Mouse (Mus musculus) yolk sac, embryonic 10.5 days (tissue): ENCODE measurements around the gene Arl4c.
A peak's percentile ranks its signal among the peaks of the same experiment; 100 is the strongest.

Experiments used
- DNase-seq: peaks from one replicate; pipeline ENCODE4 v3.0.0-alpha.2; 2017; ENCODE audit warnings: low spot score

Arl4c gene

DNA sequence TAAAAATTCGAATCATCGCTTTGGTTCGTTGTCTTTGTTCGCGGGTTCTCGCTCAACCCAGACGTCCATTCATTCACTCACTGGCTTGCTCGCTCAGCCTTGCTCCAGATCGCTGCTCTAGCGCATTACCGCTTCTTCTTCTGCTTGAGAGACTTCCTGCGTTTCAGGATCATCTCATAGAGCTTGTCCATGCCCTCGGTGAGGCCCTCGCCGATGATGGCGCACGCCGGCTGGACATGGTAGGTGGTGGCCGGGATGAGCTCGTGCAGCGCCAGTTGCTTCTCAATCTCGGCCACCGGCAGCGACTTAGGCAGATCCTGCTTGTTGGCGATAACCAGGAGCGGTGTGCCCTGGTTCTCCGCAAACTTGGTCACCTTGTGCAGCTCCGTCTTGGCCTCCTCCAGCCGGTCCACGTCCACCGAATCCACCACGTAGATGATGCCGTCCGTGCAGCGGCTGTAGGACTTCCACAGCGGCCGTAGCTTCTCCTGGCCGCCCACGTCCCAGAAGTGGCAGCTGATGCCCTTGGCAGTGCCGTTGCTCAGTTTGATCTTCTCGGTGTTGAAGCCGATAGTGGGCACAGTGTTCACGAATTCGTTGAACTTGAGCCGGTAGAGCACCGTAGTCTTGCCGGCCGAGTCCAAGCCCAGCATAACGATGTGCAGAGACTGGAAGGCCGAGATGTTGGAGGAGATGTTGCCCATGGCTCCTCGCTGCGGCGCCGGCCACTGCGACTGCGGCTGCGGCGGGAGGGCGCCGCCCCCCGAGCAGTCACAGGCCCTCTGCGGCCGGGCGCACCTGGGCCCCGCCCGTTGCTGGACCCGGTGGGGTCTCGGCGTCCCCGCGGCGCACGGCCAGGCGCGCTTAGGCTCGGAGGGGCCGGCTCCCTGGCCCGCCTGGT is 810 bp downstream of the Arl4c start:
- peak; percentile 37 for DNase-seq

DNA sequence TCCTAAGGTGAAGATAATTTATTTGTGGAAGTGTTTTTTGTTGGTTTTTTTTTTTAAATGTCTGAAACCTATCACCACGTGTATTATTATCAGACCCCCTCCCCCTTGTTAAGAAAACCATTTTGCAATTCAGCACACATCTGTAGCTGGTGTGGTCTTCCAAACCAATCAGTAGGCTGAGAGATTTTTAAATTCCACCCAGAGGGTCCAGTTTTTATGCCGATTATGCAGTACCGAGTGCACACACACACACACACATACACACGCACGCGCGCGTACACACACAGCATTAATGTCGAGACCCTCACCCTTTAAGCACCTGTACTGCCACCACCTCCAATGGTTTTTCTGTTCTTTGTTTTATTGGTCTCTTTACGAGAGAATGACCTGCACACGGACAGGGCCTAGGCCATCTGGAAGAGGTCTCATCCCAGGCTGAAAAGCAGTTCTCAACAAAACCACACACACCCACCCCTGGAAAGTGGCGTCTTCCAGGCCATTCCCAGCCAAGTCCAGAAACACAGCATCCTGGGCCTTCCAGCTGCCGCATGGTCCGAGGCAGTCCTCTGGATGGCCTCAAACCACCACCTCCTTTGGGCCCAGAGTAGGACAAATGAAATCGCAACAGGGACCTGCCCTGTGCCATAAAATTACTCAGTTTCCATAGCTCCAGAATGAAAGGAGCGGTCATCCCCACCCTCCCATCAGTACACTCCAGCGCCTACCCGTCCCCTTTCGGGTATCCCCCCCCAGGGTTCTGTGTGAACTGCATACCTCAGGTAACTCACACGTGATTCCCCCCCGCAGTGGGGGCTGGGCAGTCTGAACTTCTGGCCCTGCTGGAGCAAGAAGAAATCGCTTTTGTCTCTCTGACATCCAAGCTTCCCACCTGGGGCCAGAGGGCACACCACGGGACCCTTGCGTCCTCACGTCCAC is 1.9 kb downstream of the Arl4c start:
- DNase-seq = peak; percentile 70

DNA sequence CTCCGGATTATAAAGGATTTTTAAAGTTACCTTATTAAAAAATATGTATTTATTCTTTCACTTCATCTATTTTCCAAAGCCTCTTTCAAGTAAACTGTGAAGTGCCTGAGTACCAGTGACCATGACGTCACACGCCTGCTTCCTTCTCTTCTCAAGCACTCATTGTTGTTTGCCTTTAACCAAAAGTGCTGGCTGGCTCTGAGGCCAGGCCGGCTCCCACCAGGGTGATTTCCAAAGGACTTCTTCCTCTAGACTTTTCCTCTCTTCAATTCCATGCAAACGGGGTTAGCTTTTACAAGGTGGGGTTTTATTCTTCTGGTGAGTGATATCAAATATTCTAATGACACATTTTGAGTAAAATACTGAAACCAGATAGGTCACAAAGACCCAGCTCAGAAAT is 2.6 kb downstream of the Arl4c start:
- peak; percentile 41 for DNase-seq

DNA sequence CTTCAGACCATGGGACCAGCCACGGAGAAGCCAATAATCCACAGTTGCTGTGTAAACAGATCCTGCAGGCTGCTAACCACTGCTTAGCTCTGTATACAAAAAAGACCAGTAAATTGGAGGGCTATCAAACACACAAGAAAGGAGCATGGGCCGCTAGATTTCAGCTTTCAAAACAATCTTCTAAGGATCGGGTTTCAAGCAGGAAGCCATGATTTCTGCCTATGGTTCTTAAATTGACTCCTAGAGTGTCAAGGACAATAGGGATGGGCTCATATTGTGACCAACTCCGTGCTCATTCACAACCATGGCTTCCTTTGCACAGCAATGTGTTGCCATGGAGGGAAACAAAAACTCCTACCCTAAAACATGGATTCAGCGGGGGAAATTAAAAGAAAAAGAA is 3.1 kb downstream of the Arl4c start:
- DNase-seq = no peak

DNA sequence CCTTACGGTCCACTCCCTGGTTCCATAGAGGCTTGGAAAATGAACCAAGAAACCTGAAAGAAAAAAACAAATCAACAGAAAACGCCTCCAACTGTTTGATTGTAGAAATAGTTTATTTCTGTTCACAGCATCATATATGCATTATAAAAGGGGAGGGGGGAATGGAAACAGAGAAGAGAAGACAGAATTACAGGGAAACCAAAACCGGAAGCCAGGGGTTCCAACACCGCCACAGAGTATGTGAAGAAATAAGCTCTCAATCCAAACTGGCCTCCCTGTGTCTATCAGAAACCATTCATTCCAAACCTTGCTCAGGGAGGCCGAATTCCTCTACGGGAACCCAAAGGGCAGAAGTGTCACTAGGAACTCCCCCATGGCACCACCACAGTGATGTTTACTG is 3.9 kb downstream of the Arl4c start:
- DNase-seq = no peak

DNA sequence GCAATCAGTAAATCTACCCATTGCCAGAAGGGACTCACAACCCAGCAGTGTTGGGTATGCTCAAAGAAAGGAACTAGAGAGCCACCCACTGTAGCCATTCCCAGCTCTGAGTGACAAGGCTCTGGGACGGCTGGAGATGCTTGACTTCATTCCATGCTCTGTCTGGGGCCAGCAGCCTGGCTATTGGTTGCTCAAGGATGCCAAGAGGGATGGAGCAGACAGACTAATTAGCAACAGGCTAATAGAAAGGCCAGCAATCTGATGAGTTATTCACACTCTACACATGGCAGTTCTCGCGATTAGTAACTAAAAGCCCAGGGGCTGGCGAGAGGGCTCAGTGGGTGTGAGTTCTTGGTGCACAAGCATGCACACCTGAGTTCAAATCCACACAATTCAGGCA is 5.6 kb downstream of the Arl4c start:
- DNase-seq = no peak

DNA sequence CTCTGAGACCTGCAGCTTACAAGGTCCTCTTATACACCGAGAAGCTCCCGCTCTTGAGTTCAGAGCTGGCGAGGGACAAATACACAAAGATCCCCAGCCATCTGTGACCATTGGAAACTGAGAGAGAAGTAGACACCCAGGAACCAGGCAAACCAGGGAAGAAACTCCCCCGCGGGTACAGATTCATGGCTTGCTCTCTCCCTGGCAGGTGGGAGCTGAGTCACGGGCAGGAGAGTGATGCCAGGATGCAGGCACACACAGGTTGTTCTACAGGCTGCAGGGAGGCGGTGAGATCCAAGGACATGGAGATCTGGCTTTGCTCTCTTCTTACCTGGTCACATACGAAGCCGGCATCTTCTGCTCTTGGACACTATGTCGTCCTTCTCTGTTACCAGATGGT is 7.7 kb downstream of the Arl4c start:
- DNase-seq = no peak

DNA sequence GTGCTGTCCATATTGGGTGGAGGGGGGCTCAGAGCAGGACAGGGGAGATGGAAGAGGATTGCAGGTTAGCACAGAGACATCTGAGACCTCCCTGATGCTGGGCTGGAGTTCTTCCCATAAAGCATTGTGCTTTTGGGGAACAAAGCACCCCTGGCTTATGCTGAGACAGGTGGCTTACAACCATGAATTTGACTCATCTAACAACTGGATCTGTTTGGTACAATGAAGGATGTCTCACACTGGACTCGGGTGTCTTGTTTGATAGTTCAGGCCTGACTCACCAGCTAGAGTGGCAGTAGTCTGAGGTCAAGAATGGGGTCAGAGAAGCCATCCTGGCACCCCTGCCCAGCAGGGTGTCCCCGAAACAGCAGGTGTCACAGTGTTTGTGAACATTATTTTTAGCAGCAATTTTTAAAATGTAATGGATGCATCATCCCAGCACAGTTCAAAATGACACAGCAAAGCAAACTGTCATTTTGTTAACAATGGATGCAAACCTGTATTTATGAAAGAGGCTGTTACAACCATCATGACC is 9.7 kb downstream of the Arl4c start:
- no peak for DNase-seq

DNA sequence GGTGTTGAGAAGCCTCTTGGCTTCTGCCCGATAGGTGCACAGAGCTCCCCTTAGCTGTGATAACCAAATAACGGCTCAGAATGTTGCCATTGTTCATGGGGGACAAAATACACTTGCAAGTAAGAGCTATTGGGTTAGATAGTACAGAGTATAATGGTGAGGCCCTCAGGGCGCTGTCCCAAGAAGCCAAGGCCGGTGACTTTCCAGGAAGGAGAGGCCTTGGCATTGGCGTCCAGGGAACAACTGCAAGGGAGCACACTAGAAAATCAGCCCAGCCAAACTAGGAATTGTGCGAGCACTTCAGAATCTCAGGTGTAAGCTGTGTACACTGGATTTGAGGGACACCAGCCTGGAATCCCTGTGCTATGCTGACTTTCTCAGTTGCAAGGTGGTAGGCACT is 11.4 kb downstream of the Arl4c start:
- no peak for DNase-seq

DNA sequence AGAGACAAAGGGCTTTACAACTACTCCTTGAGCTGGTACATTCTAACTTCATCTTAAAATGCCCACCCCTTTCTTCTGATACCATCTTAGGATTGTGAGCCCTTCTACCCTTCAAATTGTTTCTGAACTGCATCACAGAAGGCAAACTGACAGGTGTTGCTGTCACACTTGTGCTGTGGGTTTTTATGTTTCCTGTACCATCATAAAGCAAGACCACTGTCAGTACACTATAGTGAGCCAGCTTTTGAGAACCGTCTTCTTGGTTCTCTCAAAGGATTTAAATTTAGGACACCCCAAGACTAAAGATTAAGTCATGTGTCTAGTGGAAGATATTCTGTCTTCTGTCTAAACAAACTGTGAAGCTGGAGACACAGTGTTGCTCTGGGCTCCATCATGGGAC is 17.3 kb downstream of the Arl4c start:
- no peak for DNase-seq

DNA sequence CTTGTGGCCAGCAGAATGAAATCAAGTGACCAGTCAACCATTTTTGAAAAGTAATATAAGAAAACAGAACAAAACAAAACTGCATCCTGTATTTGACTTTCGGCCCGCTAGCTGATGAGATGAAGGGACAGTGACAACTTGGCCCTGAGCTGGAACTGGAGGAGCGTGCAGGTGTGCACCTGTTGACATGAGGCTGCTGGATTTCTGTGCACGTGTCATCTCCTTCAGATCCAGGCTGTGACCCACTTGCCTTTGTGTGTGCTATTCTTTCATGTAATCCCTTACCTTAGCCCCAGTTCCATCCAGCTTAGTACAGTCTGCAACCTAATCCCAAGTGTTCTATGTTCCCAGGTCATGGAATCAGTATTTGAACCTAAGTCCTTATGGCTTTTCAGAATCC is 20.4 kb downstream of the Arl4c start:
- DNase-seq = no peak

DNA sequence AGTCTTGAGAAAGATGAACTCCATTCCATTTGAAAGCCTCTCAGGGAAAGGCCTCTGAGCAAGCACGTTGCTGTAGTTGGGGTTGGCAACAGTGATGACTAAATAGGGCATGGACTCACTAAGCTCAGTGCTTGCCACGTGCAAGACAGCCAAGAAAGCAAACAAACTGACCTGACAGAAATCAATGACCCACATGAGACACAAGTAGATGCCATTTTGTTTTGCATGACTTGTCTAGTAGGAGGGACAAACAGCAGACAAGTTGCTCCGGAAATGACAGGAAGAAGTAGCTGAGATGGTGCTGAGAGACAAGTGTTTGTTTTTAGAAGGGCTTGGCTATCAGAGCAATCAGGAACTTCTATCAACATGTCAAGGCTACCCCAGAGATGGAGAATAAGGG is 21.2 kb downstream of the Arl4c start:
- DNase-seq = no peak

DNA sequence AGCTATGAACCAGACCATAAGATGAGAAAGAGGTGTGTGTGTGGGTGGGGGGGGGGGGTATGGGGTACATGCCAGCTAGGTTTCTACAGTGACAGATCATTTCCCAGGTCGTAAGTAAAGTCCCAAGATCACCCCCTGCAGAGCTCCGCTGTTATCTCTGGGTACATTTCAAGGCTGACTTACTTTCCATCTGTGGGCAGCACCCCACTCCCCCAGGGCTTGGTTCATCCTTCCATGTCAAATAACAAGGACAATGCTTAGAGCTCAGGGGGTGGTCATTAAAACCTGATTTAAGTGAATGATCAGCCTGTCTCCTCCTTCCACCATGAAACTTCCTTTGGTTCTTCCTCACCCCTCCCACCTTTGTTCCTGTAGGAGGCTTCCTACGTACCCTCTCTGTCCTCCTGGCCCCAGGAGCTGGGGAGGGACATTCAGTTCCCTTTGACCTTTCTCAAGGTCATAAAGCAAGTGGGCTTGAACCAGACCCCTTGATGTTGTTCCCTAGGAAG is 23.7 kb downstream of the Arl4c start:
- no peak for DNase-seq

DNA sequence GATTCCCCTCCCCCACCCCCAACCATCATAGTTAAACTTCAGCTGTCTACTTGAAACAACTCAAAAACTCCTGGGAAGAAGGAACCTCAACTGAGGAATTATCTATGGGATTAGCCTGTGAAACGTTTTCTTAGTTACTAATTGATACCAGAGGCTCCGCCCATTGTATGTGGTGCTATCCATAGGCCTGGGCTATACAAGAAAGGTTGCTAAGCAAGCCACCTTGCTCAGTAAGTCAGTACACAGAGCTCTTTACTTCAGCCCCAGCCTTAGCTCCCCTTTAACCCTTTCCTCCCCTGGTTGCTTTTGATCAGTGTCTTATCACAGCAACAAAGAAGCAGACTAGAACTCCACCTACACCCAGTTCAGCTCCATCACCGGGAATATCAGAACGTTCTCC is 31.2 kb downstream of the Arl4c start:
- DNase-seq = peak; percentile 40

DNA sequence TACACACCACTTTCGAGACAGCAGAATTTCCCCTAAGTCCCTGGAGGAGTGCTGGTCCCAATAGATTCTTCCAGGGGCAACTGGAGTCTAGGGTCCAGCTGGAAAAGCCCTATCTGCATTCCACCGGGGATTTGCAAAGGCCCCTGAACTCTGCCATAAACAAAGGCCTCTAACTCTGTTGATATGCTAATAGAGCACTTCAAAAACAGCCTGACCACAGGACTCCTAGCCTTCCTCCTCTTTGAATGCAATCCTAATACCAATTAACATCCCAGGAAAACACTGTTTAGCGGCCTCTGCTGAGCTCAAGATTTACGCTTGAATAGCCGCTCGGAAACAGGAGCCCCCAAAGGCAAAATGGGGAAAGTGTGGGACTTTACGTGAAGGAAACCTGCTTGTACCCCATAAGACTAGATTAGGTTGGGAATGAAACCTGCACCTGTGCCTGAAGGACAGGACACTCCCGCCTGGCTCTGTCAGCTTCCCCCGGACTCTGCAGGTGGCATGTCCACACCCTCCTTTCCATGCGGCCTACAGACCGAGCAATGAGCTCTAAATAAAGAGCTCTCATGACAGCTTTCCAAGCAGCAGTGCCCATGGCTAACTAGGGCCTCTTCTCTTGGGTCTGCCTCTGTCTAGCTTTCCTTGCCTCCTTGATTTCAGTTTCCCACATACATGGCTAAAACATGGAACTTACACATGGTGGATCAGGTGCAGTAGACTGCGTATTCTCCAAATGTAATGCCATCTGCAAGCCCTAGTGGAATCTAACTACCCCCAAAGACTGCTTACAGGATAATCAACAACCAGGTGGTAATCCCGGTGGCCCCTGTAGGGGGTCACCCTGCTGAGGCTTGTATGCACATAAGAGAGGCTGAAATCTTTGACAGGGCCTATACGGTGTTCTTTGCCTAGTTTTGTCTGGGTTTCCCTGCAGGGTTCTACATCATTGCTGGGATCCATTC is 32.9 kb downstream of the Arl4c start:
- DNase-seq = peak; percentile 12

DNA sequence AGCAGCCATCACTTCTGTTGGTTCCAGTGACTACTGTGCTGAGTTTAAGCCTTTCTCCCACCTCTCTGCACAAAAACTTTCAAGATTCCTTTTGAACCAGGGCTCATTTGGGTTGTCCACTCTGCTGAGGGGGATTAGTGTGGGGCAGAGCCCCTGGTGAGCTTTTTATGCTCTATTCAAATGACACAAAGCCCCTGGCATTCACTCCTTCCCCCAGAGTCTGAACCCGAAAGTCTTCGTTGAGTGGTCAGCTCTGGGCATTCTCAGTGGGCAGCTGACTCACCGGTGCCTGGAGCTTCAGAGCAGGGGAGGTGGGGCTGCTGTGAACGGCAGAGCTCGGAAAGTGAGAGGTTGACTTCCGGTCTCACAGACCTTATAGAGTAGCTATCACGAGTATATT is 33.7 kb downstream of the Arl4c start:
- peak; percentile 40 for DNase-seq

DNA sequence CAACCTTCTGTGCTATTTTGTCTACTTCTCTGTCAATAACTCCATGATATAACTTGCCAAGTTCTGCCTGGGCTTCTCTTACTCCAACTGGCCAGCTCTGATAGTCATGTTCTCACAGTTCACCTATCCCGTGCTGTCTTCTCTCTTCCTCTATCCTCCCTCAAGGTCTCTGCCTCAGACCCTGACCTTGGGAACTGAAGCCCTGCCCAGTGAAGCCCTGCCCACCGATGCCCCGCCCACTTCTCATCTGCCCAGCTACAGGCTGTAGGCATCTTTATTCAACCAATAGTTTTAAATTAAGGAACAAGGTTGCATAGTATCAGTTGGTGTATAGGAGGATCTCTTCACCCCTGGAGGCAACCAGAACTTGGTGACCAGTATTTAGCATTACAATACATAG is 37.4 kb downstream of the Arl4c start:
- DNase-seq = no peak

DNA sequence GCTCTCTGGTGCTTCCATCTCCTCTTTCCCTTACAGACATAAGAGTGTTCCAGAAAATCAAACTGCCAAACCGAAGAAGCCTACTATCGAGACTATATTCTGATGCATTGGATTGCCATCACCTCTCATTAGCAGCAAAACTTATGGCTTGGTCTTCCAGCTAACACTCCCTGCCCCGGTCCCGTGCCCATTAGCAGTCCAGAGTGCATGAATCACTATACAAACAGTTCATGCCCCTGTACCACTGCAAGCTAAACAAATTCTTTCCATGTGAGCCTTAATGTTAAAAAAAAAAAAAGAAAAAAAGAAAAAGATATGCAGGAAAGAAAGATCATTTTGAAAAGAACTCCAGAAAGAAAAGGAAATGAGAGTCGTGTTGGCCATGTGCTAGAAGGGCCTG is 39.3 kb downstream of the Arl4c start:
- no peak for DNase-seq

DNA sequence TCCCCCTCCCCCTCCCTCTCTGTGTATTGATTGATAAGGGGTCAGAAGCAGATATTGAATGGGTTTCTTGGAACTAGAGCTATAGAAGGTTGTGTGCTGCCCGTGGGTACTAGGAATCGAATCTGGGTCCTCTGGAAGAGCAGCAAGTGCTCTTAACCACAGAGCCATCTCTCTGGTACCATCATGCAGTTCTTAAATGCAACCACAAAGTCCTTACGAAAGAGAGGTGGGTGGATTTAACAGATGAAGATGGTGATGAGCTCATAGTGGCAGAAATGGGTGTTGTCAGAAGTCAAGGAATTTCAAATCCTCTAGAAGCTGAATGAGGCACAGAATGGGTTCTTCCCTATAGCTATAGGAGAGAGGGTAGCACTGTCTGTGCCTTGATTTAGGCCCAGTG is 40.8 kb downstream of the Arl4c start:
- DNase-seq = no peak

DNA sequence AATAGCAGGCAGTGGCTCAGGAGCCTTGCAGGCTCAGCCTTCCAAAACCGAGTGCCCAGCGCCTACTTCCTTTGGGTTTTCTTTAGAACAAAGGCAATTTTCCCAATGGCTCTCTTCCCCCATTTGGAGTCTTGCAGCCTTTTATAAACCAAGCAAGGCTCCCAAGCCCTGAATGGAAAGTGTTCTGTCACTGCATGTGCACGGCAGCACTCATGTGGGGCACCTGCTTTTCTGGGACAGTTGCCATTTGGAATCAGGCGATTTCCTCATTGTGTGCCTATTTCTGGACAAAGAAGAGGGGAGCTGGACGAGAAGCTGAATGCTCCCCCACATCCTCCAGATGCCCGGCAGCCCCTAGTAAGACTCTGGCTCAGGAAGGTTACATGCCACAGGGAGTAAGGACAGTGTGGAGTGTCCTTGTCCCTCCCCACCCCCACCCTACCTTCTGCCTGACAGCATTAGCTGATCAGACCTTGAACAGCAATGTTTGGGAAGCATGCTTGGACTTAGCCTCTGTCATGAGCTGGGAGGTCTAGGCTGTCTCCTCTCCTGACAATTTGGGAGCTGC is 43.6 kb downstream of the Arl4c start:
- no peak for DNase-seq

DNA sequence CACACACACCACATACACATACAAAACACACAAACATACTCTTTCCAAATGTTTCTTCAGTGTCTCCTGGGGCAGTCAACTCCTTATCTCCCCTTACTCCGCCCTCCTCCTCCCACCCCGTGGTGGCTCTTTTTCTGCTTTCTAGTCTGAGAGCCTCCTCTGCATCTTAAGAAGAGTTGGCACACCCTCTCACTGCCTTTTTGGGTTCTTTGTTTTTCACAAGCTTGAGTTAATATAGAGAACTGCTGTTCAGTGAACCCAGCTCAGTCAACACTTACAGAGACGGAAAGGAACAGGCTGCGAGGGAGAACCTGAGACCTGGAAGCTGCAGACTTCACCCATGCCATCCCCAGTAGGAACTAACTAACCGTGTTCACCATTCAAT is 45.9 kb downstream of the Arl4c start:
- DNase-seq = no peak
